Mouse (Mus musculus) neural tube, embryonic 11.5 days (tissue): ENCODE measurements around the gene Wdr90. TPM values are rescaled to one million over a fixed set of nuclear protein-coding genes. Genes with fewer than 3 reads are reported as not detected.
A peak's percentile ranks its signal among the peaks of the same experiment; 100 is the strongest.

Experiments used
- ATAC-seq: fragments of 200-750 bp; cut with Nextera tagmentation; 2 replicates; pipeline ENCODE4 v1.8.0; 2017; ENCODE audit warnings: moderate number of reproducible peaks, mild to moderate bottlenecking, moderate TSS enrichment, moderate library complexity; ENCODE audit not compliant: insufficient read depth, low FRiP score, low TSS enrichment
- DNase-seq: peaks from one replicate; pipeline ENCODE4 v3.0.0-alpha.2; 2015; ENCODE audit warnings: low spot score
- H3K27ac ChIP-seq: fragments of 300-500 bp; sonication (generic); 2 replicates; pipeline ENCODE4 v1.5.1; 2014; ENCODE audit warnings: low read depth, mild to moderate bottlenecking, low read length
- H3K27me3 ChIP-seq: fragments of 300-500 bp; sonication (generic); 2 replicates; pipeline ENCODE4 v1.6.1; 2014; ENCODE audit warnings: mild to moderate bottlenecking, low read length, mixed read lengths; ENCODE audit not compliant: control insufficient read depth, insufficient read depth
- H3K36me3 ChIP-seq: fragments of 300-500 bp; sonication (generic); 2 replicates; pipeline ENCODE4 v1.6.1; 2014; ENCODE audit warnings: mild to moderate bottlenecking, low read length, moderate library complexity, mixed read lengths; ENCODE audit not compliant: control insufficient read depth, insufficient read depth
- H3K4me1 ChIP-seq: fragments of 300-500 bp; sonication (generic); 2 replicates; pipeline ENCODE4 v1.6.1; 2014; ENCODE audit warnings: low read length, mixed read lengths; ENCODE audit not compliant: control insufficient read depth, insufficient read depth
- H3K4me2 ChIP-seq: fragments of 300-500 bp; sonication (generic); 2 replicates; pipeline ENCODE4 v1.6.1; 2014; ENCODE audit warnings: low read depth, mild to moderate bottlenecking, moderate library complexity
- H3K4me3 ChIP-seq: fragments of 300-500 bp; sonication (generic); 2 replicates; pipeline ENCODE4 v1.5.1; 2014; ENCODE audit warnings: low read depth, low read length
- H3K9ac ChIP-seq: fragments of 300-500 bp; sonication (generic); 2 replicates; pipeline ENCODE4 v1.6.1; 2014; ENCODE audit warnings: mild to moderate bottlenecking, low read length
- H3K9me3 ChIP-seq: fragments of 300-500 bp; sonication (generic); 2 replicates; pipeline ENCODE4 v1.6.1; 2016; ENCODE audit warnings: low read length; ENCODE audit not compliant: control insufficient read depth
- WGBS: fragments of 180-500 bp; shearing (Covaris S2); extraction: QIAGEN DNeasy Blood & Tissue Kit; methylation state at CpG from one replicate; pipeline ENCODE4 v1.1.7; 2014; 5-methylcytosine and 5-hydroxymethylcytosine counted together
- polyA plus RNA-seq: library from polyadenylated mRNA; unstranded; fragments of >200 nt; fragmentation: Nextera tagmentation; extraction: Ambion mirVana; gene quantifications from 2 replicates; pipeline ENCODE4 v1.2.1, GENCODE M21; 2014

Gene Wdr90
- polyA plus RNA-seq, 1 experiment from 2014 or later = 20.3 TPM

DNA sequence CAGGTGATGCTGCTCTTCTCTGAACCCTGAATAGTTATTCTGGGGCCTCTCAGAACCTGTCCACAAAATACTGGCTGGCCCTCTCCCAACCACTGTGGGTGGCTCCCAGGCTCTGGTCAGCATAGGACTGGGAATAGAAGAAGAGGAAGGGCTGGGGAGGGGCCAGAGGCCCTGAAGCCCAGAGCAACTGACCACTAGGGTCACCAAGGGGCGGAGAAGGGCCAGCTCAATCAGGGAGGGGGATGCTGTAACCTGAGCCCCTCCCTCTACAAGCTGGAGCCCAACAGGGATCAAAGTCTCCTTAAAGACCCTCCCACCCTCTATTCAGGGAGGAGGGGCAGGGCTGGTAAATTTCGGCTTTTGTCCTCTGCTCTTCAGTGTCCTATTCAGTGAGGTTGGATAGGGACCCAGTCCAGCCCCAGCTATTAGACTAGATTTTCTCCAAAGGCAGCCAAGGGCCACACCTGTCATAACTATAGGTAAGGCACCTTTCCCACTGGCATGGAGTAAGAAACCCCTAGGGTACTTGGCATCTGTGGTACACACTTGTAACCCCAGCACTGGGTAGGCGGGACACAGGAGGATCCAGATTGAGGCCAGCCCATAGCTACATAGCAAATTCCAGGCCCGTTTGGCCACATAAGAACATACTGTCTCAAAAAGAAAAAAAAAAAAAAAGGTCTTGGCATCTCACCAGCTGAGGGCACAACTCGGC, 19.1 kb upstream of the Wdr90 start, which contains the start of gene Wfikkn1:
Wfikkn1 (minus strand) TSS at position 663 of the 715 bp plus-strand sequence.
- Histone ChIP-seq H3K4me3 (no peak within 1 kb of the TSS), H3K9me3 (no peaks in the 10 kb centered on the region), H3K9ac (peak within 1 kb of the TSS; percentile 15; the same call in 1 of the 2 replicates), H3K27me3 (no peaks in the 10 kb centered on the region), H3K36me3 (peaks cover 9% of the 10 kb centered on the region; the same call in 1 of the 2 replicates), H3K4me2 (0 out of 2 replicates have a peak within 1 kb of the TSS, but pooled peaks have one; percentile 6), H3K27ac (peak within 1 kb of the TSS; percentile 68), H3K4me1 (peaks cover 25% of the 10 kb centered on the region)
- no peak for ATAC-seq
- WGBS = 10% methylated on average over 5 of the region's 5 CpGs
- DNase-seq = no peak

DNA sequence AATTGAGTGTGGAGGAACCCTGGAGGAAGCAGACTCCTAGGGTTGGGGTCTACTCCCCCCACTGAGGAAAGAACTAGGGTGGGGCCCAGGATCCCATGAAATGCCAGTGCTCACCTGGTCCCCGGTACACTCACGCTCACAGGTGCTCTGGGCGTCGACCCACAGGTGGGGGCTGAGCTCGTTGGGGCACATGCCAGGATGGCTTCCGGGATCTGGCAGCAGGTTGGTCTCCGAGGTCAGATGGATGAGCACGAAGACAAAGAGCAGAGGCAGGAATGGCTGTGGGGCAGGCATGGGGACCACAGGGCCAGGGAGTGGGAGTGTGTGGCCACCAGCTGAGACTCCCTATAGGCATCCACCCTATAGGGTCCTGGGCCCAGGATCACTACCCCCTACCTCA, 18.4 kb upstream of the Wdr90 start:
- DNase-seq (no peak), ATAC-seq (no peak)
- Histone ChIP-seq H3K4me1 (peaks cover 25% of the 10 kb centered on the region), H3K36me3 (peaks cover 9% of the 10 kb centered on the region; the same call in 1 of the 2 replicates), H3K27me3 (no peaks in the 10 kb centered on the region), H3K27ac (no peak overlapping the region), H3K9ac (no peak overlapping the region), H3K4me3 (no peak overlapping the region), H3K4me2 (no peak overlapping the region), H3K9me3 (no peaks in the 10 kb centered on the region)
- 64% methylated on average over 8 of the region's 8 CpGs for whole genome bisulfite sequencing

- H3K27ac ChIP-seq = no peak overlapping the region
- ATAC-seq (no peak), DNase-seq (peak; percentile 33)
- H3K9ac ChIP-seq = no peak overlapping the region
- 41% methylated on average over 4 of the region's 4 CpGs for WGBS
- no peak overlapping the region for H3K4me2 ChIP-seq
- peaks cover 9% of the 10 kb centered on the region; the same call in 1 of the 2 replicates for H3K36me3 ChIP-seq
- H3K9me3 ChIP-seq = no peaks in the 10 kb centered on the region
- H3K27me3 ChIP-seq = no peaks in the 10 kb centered on the region
- peaks cover 25% of the 10 kb centered on the region for H3K4me1 ChIP-seq
- H3K4me3 ChIP-seq = no peak overlapping the region
Observed at GRCm38 (mm10) chr17:25879261-25879660, 18.0 kb upstream of the Wdr90 start.

- Histone ChIP-seq H3K4me1 (peaks cover 29% of the 10 kb centered on the region), H3K27me3 (no peaks in the 10 kb centered on the region), H3K9ac (no peak overlapping the region), H3K36me3 (peaks cover 9% of the 10 kb centered on the region; the same call in 1 of the 2 replicates), H3K4me2 (no peak overlapping the region), H3K27ac (no peak overlapping the region), H3K9me3 (no peaks in the 10 kb centered on the region), H3K4me3 (no peak overlapping the region)
- ATAC-seq (no peak), DNase-seq (no peak)
- 84% methylated on average over 19 of the region's 19 CpGs for WGBS
Observed at GRCm38 (mm10) chr17:25878611-25879180, 17.4 kb upstream of the Wdr90 start.

DNA sequence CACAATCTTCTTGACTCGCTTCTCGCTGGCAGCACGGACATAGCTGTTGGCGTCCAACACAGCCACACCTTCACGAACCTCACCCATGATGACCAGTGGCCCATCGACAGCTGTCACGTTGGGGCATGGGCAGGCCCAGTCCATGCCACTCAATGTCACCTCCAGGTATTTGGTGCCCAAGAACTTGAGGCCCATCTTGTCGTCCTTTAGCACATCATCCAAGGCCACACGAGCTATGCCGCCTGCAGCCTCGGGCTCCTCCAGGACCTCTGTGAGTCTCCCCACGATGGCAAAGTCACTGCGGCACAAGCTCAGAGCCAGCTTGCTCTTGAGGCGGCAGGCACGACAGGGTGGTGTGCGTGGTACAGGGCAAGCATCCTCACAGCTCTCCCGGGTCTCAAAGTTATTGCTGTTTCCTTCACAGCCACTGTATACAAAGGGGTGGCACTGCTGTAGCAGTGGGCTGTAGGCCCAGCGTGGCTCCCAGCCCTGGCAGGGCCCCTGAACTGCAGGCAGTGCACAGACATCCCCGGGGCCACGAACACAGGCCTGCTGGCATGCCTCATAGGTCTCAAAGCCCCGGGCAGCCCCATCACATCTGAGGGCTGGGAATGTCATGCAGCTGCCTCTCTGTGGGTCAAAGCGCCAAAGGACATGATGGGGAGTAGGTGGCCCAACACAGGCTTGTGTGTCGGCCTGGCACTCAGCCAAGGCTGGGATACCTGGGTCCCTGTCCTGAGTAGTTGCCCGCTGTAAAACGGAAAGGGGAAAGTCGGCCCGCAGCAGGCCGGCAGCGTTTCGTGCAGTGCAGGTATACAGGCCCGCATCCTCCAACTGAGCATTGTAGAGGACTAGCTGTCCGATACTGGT, 16.7 kb upstream of the Wdr90 start:
- no peak overlapping the region for H3K27ac ChIP-seq
- WGBS = 93% methylated on average over 32 of the region's 32 CpGs

GRCm38 (mm10) chr17:25877025-25877424, 15.7 kb upstream of the Wdr90 start:
- no peak overlapping the region for H3K4me3 ChIP-seq
- H3K9ac ChIP-seq = no peak overlapping the region
- no peak for DNase-seq
- peaks cover 29% of the 10 kb centered on the region for H3K4me1 ChIP-seq
- H3K9me3 ChIP-seq = no peaks in the 10 kb centered on the region
- peaks cover 7% of the 10 kb centered on the region; the same call in 1 of the 2 replicates for H3K36me3 ChIP-seq
- no peaks in the 10 kb centered on the region for H3K27me3 ChIP-seq
- H3K27ac ChIP-seq = no peak overlapping the region
- WGBS = 92% methylated on average over 3 of the region's 3 CpGs
- no peak for ATAC-seq
- no peak overlapping the region for H3K4me2 ChIP-seq

More for the DNA sequence above, 16.7 kb upstream of the Wdr90 start:
- Histone ChIP-seq H3K36me3 (peaks cover 7% of the 10 kb centered on the region; the same call in 1 of the 2 replicates), H3K9ac (peak overlapping the region; percentile 5; the same call in 1 of the 2 replicates), H3K4me2 (no peak overlapping the region), H3K4me1 (peaks cover 29% of the 10 kb centered on the region), H3K9me3 (no peaks in the 10 kb centered on the region), H3K4me3 (no peak overlapping the region), H3K27me3 (no peaks in the 10 kb centered on the region)
- ATAC-seq (no peak), DNase-seq (no peak)

- H3K4me1 ChIP-seq = peaks cover 26% of the 10 kb centered on the region
- DNase-seq (no peak), ATAC-seq (no peak)
- H3K4me3 ChIP-seq = peak overlapping the region; percentile 72
- no peak overlapping the region; the same call in 1 of the 2 replicates for H3K27ac ChIP-seq
- WGBS = 55% methylated on average over 10 of the region's 10 CpGs
- peak overlapping the region; percentile 86 for H3K9ac ChIP-seq
- no peaks in the 10 kb centered on the region for H3K9me3 ChIP-seq
- peaks cover 7% of the 10 kb centered on the region; the same call in 1 of the 2 replicates for H3K36me3 ChIP-seq
- H3K27me3 ChIP-seq = no peaks in the 10 kb centered on the region
- H3K4me2 ChIP-seq = peak overlapping the region; percentile 97
Observed at GRCm38 (mm10) chr17:25876347-25876915, 15.1 kb upstream of the Wdr90 start.
